Mouse (Mus musculus) monocyte, adult 5-6 weeks (primary cell): ENCODE data around the gene Olfr1432. TPM values are rescaled to one million over a fixed set of nuclear protein-coding genes. Genes with fewer than 3 reads are reported as not detected.
"Not testable (repeated sequence)": the region's sequence is repeated elsewhere in the genome, so short reads cannot be mapped to it uniquely, and the experiment has no call there.

Experiments
- ATAC-seq: fragments of 153-309, 156-312 bp; replicated peaks from 2 replicates; pipeline ENCODE4 v1.8.0; 2017; ENCODE audit warnings: mild to moderate bottlenecking; ENCODE audit not compliant: low TSS enrichment, insufficient number of reproducible peaks, severe bottlenecking, poor library complexity, low FRiP score
- total RNA-seq: library from RNA; stranded (forward); fragments of 200-1000, 200-491, 200-594 nt; gene quantifications from 3 replicates; pipeline ENCODE4 v1.2.3, GENCODE M21; 2017

Olfr1432 gene
- not detected in 3 replicates for total RNA-seq

DNA sequence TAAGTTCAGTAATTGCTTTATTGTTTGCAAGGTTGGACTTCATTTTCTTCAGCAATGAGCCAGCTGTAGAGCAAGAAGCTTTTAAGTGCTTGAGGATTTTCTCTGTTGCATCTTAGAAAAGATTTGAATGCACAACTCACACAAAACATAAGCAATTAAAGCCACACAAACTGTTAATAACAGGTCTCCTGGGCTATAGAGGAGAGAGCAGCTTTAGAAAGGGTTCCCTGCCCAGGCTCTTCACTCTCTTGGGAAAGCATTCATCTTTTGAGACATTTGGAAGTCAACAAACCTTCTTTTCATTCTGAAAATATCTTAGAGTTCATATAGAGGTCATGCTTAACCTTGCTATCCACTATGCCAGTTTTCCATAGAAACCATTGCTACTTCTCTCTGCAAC, at the start of gene Olfr1432:
Olfr1432 (minus strand) TSS at position 101 of the 400 bp plus-strand sequence.
- ATAC-seq: not testable (repeated sequence)

DNA sequence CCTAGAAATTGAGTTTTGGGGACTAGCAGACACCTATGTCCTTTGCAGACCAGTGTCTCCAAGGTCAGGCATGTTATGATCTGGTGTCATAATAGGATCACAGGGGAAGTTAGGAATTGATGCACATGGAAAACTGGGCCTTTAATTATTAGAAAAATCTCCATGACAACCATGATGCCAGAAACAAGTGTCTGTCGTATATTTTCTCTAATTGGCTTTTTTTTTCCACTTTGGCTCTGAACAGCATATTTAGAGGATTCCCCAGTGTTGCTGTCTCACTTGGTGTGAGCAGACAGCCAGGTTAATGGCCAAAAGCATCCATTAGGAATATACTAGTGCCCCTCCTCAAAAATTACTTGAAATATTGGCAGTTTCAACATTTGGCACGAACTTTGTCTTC, 47.2 kb upstream of the Olfr1432 start, which contains the start of gene Olfr1434:
Olfr1434 (plus strand) TSS at position 301 of the 400 bp plus-strand sequence.
- no peak for ATAC-seq

DNA sequence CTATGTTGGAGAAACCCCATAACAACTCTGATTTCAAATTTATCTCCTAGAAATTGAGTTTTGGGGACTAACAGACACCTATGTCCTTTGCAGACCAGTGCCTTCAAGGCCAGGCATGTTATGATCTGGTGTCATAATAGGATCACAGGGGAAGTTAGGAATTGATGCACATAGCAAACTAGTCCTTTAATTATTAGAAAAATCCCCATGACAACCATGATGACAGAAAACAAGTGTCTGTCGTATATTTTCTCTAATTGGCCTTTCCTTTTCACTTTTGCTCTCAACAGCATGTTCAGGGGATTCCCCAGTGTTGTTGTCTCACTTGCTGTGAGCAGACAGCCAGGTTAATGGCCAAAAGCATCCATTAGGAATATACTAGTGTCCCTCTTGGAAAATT, 28.3 kb upstream of the Olfr1432 start, which contains the start of gene Olfr235:
Olfr235 (plus strand) TSS at position 301 of the 400 bp plus-strand sequence.
- ATAC-seq: no peak

DNA sequence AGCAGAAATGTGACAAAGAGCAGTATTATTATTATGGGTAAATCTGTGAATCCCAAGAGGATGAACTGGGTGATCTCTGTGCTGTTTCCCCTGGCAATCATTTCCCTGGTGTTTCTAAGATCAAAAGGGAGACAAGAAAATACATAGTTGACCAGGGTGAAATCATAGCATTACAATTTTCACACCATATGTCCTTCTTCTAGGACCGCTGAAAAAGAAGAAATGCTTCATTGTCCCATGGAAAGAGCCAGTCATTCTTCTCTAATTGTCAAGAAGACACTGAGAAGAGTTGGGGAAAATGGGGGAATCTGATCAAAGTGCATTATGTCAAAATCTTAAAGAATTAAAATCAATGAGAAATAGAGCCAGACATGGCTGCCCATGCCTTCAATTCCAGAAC, 9.2 kb upstream of the Olfr1432 start, which contains the start of gene Olfr262:
Olfr262 (minus strand) TSS at position 101 of the 400 bp plus-strand sequence.
- ATAC-seq: no peak

DNA sequence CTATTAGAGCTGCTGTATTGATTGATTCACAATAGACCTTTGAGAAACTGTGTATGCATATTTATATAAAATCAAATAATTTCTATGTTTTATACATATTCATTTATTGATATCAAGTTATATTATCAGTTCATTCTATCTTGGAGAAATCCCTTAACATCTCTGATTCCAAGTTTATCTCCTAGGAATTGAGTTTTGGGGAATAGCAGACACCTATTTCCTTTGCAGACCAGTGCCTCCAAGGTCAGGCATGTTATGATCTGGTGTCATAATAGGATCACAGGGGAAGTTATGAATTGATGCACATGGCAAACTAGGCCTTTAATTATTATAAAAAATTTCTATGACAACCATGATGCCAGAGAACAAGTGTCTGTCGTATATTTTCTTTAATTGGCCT, 32.1 kb downstream of the Olfr1432 start, which contains the start of gene Olfr1431:
Olfr1431 (plus strand) TSS at position 301 of the 400 bp plus-strand sequence.
- no peak for ATAC-seq

DNA sequence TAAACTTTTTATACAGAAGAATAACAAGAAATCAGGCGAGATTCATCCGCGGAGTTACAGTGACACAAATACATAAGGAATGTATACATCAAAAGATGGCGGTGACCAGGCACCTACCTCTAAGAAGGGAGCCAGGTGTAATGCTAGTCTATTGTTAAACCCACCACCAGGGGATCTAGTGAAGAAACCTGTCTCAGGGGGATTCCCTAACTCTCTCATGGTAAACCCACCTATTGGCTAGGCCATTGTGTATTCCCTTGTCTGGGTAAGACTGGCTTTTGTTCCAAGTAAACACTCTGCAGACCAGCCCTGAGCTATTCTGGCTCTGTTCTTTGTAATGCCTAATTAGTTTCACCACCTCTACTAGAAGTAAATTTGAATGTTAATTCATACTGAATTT, 33.3 kb downstream of the Olfr1432 start:
- ATAC-seq: not testable (repeated sequence)

Other genes starting within 250 kb of the Olfr1432 start
- 0.11 TPM in 1 of 3 replicates, not detected in the others for gene Olfr1423, start 191.3 kb downstream of the Olfr1432 start, total RNA-seq
- 1.4 TPM in 1 of 3 replicates, not detected in the others for gene Olfr1424, start 169.9 kb downstream of the Olfr1432 start, total RNA-seq
- not detected in 3 replicates for gene Olfr1425, start 154.9 kb downstream of the Olfr1432 start, total RNA-seq
- not detected in 3 replicates for gene Olfr1426, start 140.6 kb downstream of the Olfr1432 start, total RNA-seq
- not detected in 3 replicates for gene Olfr1427, start 129.3 kb downstream of the Olfr1432 start, total RNA-seq
- not detected in 3 replicates for gene Olfr1428, start 116.7 kb downstream of the Olfr1432 start, total RNA-seq
- gene Olfr76, start 109.4 kb downstream of the Olfr1432 start, total RNA-seq: not detected in 3 replicates
- not detected in 3 replicates for gene Olfr1555-ps1, start 62.5 kb downstream of the Olfr1432 start, total RNA-seq
- gene Olfr1431, start 32.0 kb downstream of the Olfr1432 start, total RNA-seq: not detected in 3 replicates
- gene Olfr262, start 9.1 kb upstream of the Olfr1432 start, total RNA-seq: not detected in 3 replicates
- gene Olfr235, start 28.4 kb upstream of the Olfr1432 start, total RNA-seq: not detected in 3 replicates
- gene Olfr1434, start 47.3 kb upstream of the Olfr1432 start, total RNA-seq: not detected in 3 replicates
- gene Olfr1436, start 66.5 kb upstream of the Olfr1432 start, total RNA-seq: not detected in 3 replicates
- not detected in 3 replicates for gene Olfr1437, start 92.5 kb upstream of the Olfr1432 start, total RNA-seq
- gene Olfr1438-ps1, start 103.3 kb upstream of the Olfr1432 start, total RNA-seq: not detected in 3 replicates
- gene Olfr1440, start 154.7 kb upstream of the Olfr1432 start, total RNA-seq: not detected in 3 replicates
- not detected in 3 replicates for gene Olfr1441, start 184.8 kb upstream of the Olfr1432 start, total RNA-seq
- not detected in 3 replicates for gene Pfpl, start 195.3 kb upstream of the Olfr1432 start, total RNA-seq
- 282 to 374 TPM (median 353 TPM) in 3 replicates for gene Mpeg1, start 228.2 kb upstream of the Olfr1432 start, total RNA-seq